Mouse (Mus musculus) retina, embryonic 14.5 days (tissue): ENCODE results near the gene Ttc7.

Experiments
- DNase-seq: peaks from one replicate; pipeline ENCODE4 v3.0.0-alpha.2; 2015; ENCODE audit warnings: low spot score

Gene Ttc7

DNA sequence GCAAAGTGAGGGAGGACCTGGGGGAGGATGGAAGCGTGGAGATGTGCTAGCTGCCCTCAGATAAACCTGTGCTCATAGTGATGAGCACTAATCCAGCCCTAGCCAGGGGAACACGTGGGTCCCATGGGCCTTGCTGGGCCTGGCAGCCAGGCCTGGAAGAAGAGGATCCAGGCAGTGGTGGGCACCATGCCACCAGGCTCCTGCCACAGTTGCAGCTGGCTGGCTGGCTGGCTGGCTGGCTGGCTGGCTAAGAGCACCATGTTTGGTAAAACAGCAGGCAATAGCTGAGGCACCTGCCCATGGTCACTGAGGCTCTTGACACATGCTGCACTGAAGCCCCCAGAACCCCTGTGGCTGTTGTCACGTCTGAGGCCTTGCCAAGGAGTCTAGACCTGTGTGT is 85.0 kb downstream of the Ttc7 start:
- no peak for DNase-seq

DNA sequence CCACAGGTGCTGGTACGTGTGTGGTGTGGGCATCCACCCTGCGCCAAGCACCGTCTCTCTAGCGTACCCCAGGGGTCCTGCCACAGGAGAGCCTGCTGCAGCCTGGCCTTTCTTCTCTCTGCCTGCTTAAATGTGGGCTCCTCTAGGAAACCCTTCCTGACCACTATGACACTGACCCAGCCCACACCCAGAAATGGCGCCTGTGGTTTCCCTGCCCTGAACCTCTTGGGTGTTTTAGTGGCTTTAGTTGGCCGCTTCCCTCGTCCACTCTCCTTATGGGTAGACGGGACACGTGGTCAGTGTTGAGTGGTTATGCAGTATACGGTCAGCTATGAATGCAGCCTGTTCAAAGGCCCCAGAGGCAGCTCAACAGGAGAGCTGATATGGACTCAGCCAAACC is 85.8 kb downstream of the Ttc7 start:
- no peak for DNase-seq

DNA sequence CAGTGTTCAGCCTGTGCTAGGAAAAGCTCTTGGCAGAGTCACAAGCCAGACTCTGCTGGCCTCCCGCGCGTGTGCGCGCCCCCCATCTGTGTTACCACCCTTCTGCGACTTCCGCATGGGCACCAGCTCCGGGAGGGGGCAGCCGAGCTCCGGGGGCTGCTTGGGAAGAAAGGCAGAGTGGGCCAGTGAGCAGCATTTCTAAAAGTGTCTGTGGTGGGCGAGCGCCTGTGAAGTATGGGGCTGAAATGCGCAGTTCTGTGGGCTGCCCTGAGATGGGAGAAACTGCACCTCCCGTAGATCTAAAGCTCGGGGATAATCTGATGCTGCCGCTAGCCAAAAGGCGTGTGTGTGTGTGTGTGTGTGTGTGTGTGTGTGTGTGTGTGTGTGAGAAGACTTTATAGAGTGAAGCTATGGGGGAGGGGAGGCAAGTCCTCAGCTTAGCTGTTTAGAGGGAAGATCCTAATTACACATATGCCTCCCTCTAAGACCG is 86.6 kb downstream of the Ttc7 start:
- no peak for DNase-seq

DNA sequence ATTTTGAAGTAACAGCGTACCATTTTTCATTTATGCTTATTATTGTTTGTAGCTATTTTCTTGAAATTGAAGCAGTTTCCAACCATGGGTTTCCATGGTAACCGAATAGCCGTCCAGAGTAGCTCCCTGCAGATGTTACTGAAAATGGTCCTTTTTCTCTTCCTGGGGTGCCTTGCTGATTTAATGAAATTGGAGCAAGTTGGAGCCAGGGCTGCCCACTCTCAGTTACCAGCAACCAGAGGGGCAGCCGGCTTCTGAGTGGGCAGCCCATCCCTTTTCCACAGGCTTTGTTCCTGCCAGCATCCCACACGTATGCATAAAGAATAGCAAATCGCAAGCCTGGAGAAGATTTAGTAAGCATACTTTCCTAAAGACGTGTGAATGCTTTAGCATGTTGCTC is 89.5 kb downstream of the Ttc7 start:
- DNase-seq = no peak

DNA sequence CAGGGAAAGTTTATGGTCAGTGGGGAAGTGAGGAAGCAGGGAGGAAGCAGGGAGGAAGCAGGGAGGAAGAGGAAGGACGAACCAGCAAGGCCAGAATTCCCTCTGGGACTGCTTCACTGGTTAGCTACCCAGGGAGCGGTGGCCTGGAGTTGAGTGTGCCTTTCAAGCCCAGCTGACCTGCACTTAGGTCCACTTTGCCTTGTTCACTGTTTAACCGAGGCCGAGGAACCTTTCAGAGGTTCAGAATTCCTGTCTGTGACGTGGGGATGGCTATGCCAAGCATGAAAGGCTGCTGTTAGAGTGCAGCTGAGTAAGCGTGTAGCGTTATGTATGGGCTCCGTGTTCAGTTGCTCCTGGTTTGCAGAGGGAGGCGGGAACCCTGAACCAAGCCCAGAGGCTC is 90.6 kb downstream of the Ttc7 start:
- no peak for DNase-seq

DNA sequence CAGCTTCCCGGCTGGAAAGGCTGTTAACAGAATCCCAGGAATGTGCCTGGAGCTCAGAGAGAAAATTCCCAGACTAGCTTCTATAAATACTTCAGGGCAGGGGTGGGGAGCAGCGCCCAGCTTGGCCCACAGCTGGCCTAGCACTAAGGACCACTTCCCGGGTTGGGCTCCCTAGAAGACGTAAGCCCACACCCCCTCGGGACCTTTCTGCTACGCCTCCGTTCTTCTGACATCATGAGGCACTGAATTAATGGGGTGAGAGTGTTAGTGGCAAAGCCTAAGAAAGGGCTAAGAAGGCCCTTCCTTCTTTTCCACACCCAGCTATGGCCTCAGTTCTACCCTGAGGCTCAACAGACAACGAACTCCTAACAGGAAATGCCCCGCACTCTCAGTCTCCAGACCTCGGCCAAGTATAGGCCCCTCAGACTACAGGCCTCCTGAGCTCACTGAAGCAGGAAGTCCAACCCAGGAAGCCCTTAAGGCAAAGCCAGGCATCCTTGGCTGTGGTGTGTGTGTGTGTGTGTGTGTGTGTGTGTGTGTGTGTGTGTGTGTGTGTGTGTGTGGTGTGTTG is 93.3 kb downstream of the Ttc7 start:
- no peak for DNase-seq

DNA sequence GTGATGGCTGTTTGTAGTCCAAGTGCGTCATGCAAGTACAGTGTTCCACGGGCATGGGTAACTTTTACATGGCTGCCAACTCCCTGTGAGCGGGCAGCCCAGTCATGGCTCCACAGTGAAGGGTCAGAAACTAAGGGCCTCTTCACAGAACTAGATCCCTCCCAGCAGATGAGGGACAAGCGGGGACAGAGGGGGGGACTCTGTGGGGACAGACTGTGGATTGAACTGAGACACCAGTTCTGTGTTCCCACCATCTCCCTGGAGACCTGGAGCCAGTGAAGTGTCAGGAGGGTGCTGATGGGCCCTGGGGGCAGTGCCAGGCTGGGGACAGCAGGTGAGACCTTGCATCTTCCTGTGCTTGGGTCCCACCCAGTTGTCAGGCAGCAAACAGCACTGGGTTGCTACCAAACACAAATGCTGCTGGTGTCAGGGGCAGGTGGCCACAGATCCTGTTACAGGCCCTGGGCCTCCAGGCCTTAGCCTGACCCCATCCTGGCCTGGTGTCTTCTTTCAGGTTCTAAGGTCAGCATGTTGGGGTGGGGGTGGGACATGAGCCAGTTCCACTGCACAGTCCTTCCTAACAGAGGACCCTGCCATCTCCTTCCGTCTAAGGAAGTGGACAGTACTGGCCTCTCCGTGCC is 94.3 kb downstream of the Ttc7 start:
- DNase-seq = no peak

DNA sequence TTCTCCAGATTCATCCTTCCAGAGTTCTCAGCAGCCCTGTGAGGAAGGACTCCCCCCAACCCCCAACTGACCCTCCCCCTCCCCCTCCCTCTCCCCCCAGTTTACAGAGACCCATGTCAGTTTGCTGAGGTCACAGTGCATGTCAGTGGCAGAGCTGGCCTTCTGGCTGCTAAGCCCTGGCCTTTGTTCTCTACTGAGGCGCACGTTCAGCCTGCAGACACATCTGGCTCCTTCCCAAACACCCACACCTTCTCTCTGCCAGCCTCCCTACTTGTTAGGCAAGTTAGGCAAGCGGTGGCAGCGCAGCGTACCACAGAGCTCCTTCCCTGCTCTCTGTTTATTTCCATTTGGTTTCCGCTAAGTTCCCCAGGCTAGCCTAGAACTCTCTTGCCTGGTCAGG is 94.8 kb downstream of the Ttc7 start:
- DNase-seq = no peak

DNA sequence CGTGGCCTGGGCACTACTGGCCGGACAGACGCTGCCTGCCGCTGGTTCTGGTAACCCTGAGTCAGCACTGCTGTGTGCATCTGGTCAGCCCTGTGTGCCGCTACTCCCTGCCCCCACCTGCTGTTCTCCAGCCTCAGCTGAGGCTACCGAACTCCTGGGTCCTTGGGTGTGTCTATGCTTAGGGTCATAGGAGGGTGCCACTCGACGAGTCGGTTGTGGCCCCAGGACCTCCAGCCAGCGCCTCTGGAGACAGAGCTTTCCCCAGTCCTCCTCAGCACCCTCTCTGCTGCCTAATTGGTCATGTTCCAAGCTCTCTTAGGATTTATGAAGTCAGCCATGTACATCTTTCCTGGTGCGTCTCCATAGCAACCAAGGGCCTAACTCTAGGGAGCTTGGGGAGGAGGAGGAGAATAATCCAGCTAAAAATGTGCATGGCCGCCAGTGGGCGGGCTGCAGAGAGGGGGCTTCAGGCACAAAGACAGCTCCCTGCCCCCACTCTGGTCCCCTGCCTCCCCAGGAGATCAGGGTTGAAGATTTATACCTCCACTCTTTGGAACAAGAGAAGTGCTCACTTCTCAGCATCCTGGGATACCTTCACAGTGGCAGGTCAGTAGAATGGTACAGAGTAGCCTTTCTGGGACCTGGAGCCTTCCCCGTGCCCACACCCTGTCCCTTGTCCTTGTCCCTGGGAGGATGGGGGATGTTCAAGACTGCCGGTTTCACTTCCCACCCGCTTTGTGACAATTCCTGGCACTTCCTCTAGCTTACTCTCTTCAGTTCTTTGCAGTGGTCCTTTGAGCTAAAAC is 95.9 kb downstream of the Ttc7 start:
- DNase-seq = peak; percentile 73

DNA sequence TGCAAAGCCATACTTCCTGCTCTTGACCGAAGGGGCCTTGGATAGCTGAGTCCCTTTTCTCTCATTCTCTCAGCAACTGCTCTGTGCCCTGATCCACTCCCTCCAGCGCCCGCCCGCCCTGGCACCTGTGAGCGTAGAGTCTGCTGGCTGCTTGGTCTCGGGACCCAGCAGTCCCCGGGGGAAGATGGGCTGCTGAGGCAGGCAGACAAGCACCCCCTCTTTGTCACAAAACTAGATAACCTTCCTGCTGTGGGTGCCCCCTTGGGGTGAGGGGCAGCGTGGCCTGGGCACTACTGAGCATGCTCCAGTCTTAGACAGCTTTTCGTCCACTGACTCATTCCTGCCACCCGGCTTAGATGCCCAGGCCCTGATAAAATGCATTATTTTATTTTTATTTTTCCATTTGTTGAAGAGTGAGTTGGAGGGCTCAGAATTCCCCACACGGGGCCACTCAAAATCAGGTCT is 96.5 kb downstream of the Ttc7 start:
- DNase-seq = no peak

DNA sequence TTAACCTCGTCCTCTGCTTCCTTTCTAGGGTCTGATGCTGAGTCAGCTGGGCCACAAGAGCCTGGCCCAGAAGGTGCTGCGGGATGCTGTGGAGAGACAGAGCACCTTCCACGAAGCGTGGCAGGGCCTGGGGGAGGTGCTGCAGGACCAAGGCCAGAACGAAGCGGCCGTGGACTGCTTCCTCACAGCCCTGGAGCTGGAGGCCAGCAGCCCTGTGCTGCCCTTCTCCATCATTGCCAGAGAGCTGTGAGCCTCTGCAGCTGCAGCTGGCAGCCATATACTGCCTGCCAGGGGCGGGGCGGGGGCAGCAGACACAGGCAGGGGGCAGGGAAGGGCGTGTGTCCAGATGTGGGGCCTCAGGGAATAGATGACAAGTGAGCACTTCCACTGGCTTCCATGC is 97.1 kb downstream of the Ttc7 start:
- no peak for DNase-seq

DNA sequence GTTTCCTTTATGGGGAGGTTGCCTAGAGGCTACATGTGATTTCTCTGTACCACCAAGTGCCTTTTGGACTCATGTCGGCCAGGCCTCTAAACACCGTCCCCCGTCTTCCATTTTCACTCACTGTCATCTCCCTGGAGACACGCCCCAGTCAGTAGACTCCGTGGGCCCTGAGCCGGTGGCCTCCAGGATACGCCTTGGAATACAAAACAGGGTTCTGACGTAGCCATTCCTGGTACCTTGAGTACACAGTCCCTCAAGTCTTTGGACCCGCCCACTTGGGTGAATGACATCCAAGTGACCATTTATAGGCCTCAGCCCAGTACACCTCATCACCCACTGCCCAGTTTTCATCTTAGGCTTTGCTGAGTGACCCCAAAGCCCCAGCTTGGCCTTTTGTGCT is 98.0 kb downstream of the Ttc7 start:
- DNase-seq = no peak

DNA sequence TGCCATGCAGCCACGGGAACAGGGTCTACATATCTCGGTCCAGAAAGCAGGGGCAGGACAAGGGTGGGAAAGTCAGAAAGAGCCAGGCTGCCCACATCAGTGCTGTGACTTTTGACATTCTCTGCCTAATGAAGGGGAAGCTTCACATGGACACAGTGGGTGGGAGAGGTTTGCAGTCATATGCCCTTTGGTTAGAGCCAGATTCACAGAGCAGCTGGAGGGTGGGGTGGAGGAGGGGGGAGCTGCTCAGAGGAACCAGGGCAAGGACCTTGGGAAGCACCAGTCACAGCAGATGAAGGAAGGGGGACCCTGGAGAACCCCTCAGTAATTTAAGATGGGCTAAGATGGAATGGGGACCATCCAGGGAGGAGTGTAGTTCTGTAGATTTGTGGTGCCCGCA is 103.1 kb downstream of the Ttc7 start:
- no peak for DNase-seq

DNA sequence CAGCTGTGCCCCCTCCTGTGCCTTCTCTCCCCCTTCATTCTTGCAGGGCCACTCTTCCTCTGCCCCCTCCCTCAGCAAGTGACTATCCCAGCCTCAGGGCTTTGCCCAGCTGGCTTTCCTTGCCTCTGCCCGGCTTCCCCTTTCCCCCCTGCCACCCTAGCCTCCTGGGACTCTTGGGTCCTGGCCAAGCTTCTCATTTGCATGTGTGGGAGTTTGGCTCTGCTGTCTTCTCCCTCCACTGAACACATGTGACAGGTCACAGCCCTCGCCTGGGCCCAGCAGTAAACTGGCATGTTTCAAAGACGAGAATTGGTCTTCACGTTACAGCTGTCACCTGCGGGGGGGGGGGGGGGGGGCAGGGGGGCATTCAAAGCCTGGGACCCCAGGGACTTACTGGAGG is 104.4 kb downstream of the Ttc7 start:
- DNase-seq = no peak

DNA sequence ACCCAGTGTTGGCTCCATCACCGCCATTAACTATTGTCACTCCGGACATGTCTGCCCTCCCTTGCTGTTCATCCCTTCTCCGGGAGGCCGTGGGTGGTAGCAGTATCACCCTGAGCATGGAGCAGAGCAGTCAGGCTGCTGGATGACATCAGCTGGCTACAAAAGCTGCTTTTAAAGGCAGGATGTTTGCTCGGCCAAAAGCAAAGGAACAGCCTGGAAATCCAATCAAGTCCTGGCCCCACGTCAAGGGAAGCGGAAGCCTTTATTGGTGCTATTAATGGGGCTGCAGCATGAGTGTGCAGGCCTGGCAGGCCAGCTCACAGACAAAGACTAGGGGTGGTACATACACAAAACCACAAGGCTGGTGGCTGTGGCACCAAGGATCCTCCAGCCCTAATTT is 108.6 kb downstream of the Ttc7 start:
- no peak for DNase-seq

DNA sequence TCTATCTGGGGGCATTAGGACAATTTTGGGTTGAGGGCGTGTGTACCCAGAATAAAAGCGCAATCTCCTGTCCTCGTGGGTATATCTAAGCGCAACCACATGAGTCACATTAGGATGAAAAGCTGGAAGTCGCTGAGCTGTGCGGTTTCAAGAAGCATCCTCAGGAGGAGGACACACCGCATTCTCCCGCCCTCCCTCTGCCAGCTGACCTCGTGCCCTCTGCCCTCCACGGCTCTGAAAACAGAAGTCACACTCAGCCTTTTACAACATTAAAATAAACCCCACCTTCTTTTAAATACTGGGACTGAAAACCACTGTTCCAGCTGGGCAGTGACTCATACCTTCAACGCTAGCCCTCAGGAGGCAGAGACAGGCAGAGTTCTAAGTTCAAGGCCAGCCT is 114.4 kb downstream of the Ttc7 start:
- DNase-seq = no peak

DNA sequence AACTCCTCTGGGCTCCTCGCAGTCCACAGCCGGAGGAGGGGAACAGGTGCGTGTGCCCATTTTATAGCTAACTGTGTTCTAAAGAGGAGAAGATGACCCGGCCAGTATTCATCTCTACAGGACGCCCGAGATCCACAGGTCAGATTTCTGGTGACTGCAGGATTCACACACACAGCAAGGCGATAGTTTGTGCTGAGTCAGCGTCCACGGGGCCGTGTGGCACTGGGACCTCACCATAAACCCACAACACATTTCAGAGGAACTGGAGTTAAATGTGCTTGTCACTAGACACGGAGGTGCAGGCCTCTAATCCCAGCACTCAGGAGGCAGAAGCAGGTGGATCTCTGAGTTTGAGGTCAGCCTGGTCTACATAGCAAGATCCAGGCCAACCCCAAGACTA is 119.8 kb downstream of the Ttc7 start:
- DNase-seq = no peak

DNA sequence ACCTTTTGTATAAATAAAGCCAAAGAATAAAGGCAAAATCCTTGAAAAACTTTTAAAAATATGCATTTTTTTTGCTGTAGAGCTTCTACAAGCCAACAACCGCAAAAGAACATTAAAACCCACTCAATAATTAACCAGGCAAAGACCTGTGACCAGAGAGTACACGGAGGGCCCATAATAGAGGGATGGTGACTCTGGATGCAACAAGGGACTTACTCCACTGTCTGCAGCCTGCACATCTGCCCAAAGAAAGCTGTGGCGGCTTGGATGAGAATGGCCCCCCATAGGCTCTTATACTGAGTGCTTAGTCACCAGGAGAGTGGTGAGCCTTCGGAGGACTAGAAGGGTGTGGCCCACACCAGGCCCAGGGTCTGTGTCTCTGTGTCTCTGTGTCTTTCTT is 120.8 kb downstream of the Ttc7 start:
- DNase-seq = no peak

DNA sequence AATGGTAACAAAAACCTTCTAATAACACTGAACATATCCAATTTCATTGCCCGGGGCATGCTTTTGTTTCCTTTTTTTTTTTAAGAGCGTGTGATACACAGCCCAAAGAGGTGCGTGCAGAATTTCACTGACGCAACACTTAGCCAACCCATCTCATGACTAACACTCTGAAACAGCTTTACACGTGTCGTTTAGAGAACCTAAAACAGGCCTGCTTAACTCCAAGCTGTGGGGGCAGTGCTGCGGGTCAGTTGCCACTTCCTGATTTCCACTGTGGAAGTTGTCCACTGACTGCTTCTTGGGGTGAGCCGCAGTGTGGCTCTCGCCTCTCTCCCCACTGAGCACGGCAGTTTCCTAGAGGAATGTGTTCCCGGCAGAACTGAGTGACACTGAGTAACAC is 122.9 kb downstream of the Ttc7 start:
- DNase-seq = no peak

DNA sequence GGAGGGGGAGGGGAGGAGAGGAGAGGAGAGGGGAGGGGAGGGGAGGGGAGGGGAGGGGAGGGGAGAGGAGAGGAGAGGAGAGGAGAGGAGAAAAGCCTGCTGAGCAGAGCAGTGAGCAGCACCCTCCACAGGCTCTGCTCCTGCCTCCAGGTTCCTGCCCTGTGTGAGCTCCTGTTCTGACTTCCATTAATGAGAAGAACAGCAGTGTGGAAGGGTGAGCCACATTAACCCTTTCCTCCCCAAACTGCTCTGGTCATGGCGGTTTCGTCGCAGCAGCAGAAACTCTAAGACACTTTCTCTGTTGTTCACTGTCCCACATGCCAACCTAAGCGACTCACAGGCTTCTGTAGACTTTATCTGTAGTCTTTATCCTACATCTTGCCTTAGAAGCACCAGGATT is 124.0 kb downstream of the Ttc7 start:
- no peak for DNase-seq

DNA sequence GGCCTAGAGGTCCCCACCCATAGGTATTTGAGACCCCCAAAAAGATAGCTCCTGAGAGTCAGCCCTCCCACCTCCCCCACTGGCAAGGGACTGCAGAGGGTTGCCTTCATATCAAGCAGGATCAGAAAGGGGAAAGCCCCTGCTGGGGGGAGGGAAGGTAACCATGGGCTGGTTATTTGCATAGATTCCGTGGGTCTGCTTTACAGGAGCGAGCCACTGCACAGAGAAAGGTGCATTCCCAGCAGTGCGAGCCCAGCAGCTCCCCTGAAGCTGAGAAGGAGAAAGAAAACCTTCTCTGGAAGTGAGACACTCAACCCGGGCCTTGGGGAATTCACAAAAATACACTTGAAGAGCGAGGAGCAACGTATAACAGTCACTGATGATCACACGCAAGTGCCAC is 135.4 kb downstream of the Ttc7 start:
- no peak for DNase-seq

DNA sequence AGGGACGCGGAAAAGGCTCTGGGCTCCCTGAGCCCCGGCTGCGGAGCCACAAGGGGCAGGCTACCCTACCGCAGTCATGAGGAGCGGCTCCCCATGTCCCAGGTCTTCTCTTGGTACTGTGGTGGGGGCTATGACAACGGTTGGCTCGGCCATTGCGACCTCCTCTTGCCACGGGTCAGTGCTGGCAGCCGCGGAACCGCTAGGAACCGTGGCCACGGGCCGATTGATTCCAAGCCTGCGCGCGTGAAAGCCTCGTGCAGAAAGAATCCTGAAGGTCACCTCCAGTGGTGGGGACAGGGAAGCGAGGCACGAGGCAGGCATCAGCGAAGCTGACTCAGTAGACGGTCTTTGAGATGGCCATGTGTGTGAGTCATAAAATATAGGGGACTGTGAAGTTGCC is 144.8 kb downstream of the Ttc7 start, which contains the start of gene Stpg4:
Gene Stpg4 (minus strand): TSS at position 231 of the 400 bp plus-strand sequence.
- no peak for DNase-seq

DNA sequence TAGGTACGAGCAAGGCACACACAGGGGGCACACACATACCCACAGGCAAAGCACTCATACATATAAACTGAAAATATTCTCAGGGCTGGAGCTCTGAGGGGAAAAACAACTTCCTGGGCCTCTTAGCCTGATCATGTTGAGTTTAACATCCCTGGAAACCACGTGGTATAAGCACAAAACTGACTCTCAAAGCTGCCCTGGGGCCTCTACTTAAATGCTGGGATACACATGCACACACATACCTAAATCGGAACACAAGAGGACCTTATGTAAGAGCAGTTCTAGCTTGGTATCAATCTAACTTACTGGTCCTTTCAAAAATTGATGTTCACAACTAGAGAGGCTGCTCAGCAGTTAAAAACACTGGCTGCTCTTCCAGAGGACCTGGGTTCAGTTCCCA is 146.7 kb downstream of the Ttc7 start:
- no peak for DNase-seq
